Mouse (Mus musculus) fat pad, adult 2 months (tissue): ENCODE measurements at regions not wholly inside any gene's neighbourhood (a gene's known extent, or its start where the extent isn't known, plus 50 kb on each side); places are given as distances from the start of the nearest gene placed in this dataset.
"Not testable (repeated sequence)": the region's sequence is repeated elsewhere in the genome, so short reads cannot be mapped to it uniquely, and the experiment has no call there.

ENCODE experiments used
- DNase-seq: peaks from one replicate; pipeline ENCODE4 v3.0.0-alpha.2; 2011; ENCODE audit warnings: low read depth, low spot score; ENCODE audit errors: extremely low read depth

- not testable (repeated sequence) for DNase-seq
Measured at GRCm38 (mm10) chr6:13763636-13764035, 76.1 kb downstream of the Gpr85 start.

GRCm38 (mm10) chr6:13759431-13759830 lies 80.3 kb downstream of the Gpr85 start:
- DNase-seq: no peak

GRCm38 (mm10) chr6:13758946-13759345 lies 80.8 kb downstream of the Gpr85 start:
- DNase-seq: no peak

- no peak for DNase-seq
Measured at GRCm38 (mm10) chr6:13748931-13749638, 71.3 kb upstream of the Bmt2 start.

- DNase-seq: no peak
Measured at GRCm38 (mm10) chr6:13747969-13748368, 70.2 kb upstream of the Bmt2 start.

- peak; percentile 65 for DNase-seq
Measured at GRCm38 (mm10) chr6:13746577-13747482, 69.1 kb upstream of the Bmt2 start.
